Mouse (Mus musculus) heart, embryonic 15.5 days (tissue): ENCODE measurements around the gene Hpd. TPM values are rescaled to one million over a fixed set of nuclear protein-coding genes. Genes with fewer than 3 reads are reported as not detected.

Experiments used
- ATAC-seq: fragments of 200-750 bp; cut with Nextera tagmentation; replicated peaks from 2 replicates; pipeline ENCODE4 v1.8.0; 2017; ENCODE audit warnings: low read depth, moderate TSS enrichment; ENCODE audit not compliant: insufficient number of reproducible peaks, insufficient read depth, low FRiP score
- H3K27ac ChIP-seq: fragments of 300-500 bp; sonication (generic); 2 replicates; pipeline ENCODE4 v1.5.1; 2015; ENCODE audit warnings: mild to moderate bottlenecking, inconsistent platforms
- H3K27me3 ChIP-seq: fragments of 300-500 bp; sonication (generic); 2 replicates; pipeline ENCODE4 v1.6.1; 2015; ENCODE audit warnings: inconsistent platforms
- H3K36me3 ChIP-seq: fragments of 300-500 bp; sonication (generic); 2 replicates; pipeline ENCODE4 v1.6.1; 2015; ENCODE audit warnings: mild to moderate bottlenecking, inconsistent platforms
- H3K4me1 ChIP-seq: fragments of 300-500 bp; sonication (generic); replicated peaks from 2 replicates; pipeline ENCODE4 v1.6.1; 2015; ENCODE audit warnings: inconsistent platforms
- H3K4me2 ChIP-seq: fragments of 300-500 bp; sonication (generic); 2 replicates; pipeline ENCODE4 v1.6.1; 2015; ENCODE audit warnings: inconsistent platforms, mild to moderate bottlenecking, moderate library complexity
- H3K4me3 ChIP-seq: fragments of 300-500 bp; sonication (generic); 2 replicates; pipeline ENCODE4 v1.5.1; 2015; ENCODE audit warnings: mild to moderate bottlenecking, inconsistent platforms
- H3K9ac ChIP-seq: fragments of 300-500 bp; sonication (generic); 2 replicates; pipeline ENCODE4 v1.6.1; 2015; ENCODE audit warnings: mild to moderate bottlenecking, inconsistent platforms
- H3K9me3 ChIP-seq: fragments of 300-500 bp; sonication (generic); replicated peaks from 2 replicates; pipeline ENCODE4 v1.6.1; 2016; ENCODE audit warnings: inconsistent platforms
- WGBS: fragments of 180-500 bp; shearing (Covaris S2); methylation state at CpG from one replicate; pipeline ENCODE4 v1.1.7; 2015; ENCODE audit warnings: mixed read lengths; 5-methylcytosine and 5-hydroxymethylcytosine counted together
- polyA plus RNA-seq: library from polyadenylated mRNA; unstranded; fragments of >200 nt; fragmentation: Nextera tagmentation; extraction: Ambion mirVana; gene quantifications from 2 replicates; pipeline ENCODE4 v1.2.1, GENCODE M21; 2015

The Hpd gene
- polyA plus RNA-seq, 1 experiment from 2014 or later = not detected

- no peaks in the 10 kb centered on the region for H3K36me3 ChIP-seq
- peak overlapping the region; percentile 59 for H3K4me3 ChIP-seq
- peaks cover 59% of the 10 kb centered on the region for H3K4me1 ChIP-seq
- H3K4me2 ChIP-seq = peak overlapping the region; percentile 96
- no peaks in the 10 kb centered on the region for H3K27me3 ChIP-seq
- WGBS = under 1% methylated on average over 40 of the region's 40 CpGs
- H3K9me3 ChIP-seq = no peaks in the 10 kb centered on the region
- ATAC-seq = peak; percentile 7
- H3K9ac ChIP-seq = peak overlapping the region; percentile 81
- H3K27ac ChIP-seq = peak overlapping the region; percentile 100
Measured at GRCm38 (mm10) chr5:123138230-123138911, 44.2 kb downstream of the Hpd start.

DNA sequence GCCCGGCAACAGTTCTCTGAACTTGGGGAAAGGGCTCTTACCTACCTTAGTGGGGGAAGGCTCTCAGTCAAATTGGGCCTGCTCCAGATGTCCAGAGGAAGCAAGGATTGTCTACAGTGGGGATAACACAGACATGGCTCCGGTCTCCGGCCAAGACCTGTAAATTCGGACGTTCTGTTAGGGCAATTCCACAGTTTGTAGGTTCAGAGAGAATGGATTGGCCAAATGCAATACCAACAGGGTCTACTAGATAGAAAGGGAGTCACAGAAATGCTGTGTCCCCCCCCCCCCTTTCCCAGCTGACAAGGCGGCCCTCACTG is 44.7 kb downstream of the Hpd start:
- Histone ChIP-seq H3K9me3 (no peaks in the 10 kb centered on the region), H3K36me3 (no peaks in the 10 kb centered on the region), H3K4me3 (peak overlapping the region; percentile 59), H3K4me1 (peaks cover 63% of the 10 kb centered on the region), H3K27ac (peak overlapping the region; percentile 100), H3K4me2 (peak overlapping the region; percentile 96), H3K9ac (peak overlapping the region; percentile 81), H3K27me3 (no peaks in the 10 kb centered on the region)
- 4% methylated on average over 6 of the region's 6 CpGs for WGBS
- no peak for ATAC-seq

DNA sequence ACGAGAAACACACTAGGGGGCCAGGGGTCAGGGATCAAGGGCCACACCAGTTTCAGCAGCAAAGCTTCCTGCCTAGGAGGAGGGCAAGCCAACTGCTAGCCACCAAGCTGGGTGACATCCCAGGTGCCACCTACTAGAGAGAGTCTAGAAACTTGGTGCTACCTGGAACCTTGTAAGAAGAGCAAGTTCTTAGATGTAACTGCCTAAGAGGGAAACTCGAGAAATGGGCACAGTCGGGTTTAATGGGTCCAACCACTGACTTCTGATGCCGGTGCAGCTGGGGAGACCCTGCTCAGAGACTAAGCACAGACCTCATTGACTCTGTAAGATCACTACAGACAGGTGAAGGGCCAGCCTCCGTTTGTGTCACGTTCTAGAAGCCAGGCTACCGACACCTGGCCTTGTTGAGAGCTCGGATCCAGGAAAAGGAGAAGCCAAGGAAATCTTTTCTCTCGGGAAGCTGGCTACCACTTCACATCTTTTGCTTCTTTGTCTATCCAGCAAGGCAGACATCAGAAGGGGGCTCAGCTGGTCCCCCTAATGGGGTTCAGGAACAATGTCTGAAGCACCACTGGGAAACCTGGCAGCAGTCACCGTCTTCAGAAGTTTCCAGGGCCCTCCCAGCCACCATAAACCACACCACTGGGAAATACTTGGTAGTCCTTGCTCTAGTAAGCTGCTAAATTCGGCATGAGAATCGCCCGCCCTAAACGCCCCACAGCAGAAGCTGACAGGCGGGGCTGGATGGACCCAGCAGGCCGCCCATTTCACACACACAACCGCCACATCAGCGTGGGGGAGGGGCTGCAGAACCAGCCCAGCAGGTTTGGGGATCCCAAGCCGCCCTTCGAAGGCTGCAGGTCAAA is 45.2 kb downstream of the Hpd start:
- H3K4me1 ChIP-seq = peaks cover 69% of the 10 kb centered on the region
- no peaks in the 10 kb centered on the region for H3K27me3 ChIP-seq
- H3K4me2 ChIP-seq = peak overlapping the region; percentile 96
- peak overlapping the region; percentile 81 for H3K9ac ChIP-seq
- H3K4me3 ChIP-seq = peak overlapping the region; percentile 59
- no peaks in the 10 kb centered on the region for H3K36me3 ChIP-seq
- H3K27ac ChIP-seq = peak overlapping the region; percentile 100
- no peaks in the 10 kb centered on the region for H3K9me3 ChIP-seq
- WGBS = 4% methylated on average over 20 of the region's 20 CpGs
- ATAC-seq = no peak

- H3K4me1 ChIP-seq = peaks cover 76% of the 10 kb centered on the region
- no peaks in the 10 kb centered on the region for H3K27me3 ChIP-seq
Measured at GRCm38 (mm10) chr5:123136361-123137043, 46.0 kb downstream of the Hpd start.

GRCm38 (mm10) chr5:123135471-123136360 is 46.8 kb downstream of the Hpd start:
- Histone ChIP-seq H3K36me3 (no peaks in the 10 kb centered on the region), H3K9me3 (no peaks in the 10 kb centered on the region), H3K27ac (peak overlapping the region; percentile 100), H3K4me1 (peaks cover 76% of the 10 kb centered on the region), H3K27me3 (no peaks in the 10 kb centered on the region), H3K4me2 (peak overlapping the region; percentile 96), H3K9ac (peak overlapping the region; percentile 81), H3K4me3 (peak overlapping the region; percentile 59)
- 3% methylated on average over 30 of the region's 30 CpGs for WGBS
- peak; percentile 35 for ATAC-seq

More at GRCm38 (mm10) chr5:123136361-123137043, 46.0 kb downstream of the Hpd start:
- Histone ChIP-seq H3K4me3 (peak overlapping the region; percentile 59), H3K9ac (peak overlapping the region; percentile 81), H3K9me3 (no peaks in the 10 kb centered on the region), H3K4me2 (peak overlapping the region; percentile 96), H3K27ac (peak overlapping the region; percentile 100), H3K36me3 (no peaks in the 10 kb centered on the region)
- peak; percentile 53 for ATAC-seq
- under 1% methylated on average over 13 of the region's 13 CpGs for WGBS

- Histone ChIP-seq H3K27ac (peak overlapping the region; percentile 100), H3K27me3 (no peaks in the 10 kb centered on the region), H3K4me3 (peak overlapping the region; percentile 59), H3K9ac (peak overlapping the region; percentile 81; the same call in 1 of the 2 replicates), H3K9me3 (no peaks in the 10 kb centered on the region), H3K4me2 (peak overlapping the region; percentile 96), H3K4me1 (peaks cover 76% of the 10 kb centered on the region), H3K36me3 (no peaks in the 10 kb centered on the region)
- 14% methylated on average over 8 of the region's 8 CpGs for WGBS
- ATAC-seq = no peak
Measured at GRCm38 (mm10) chr5:123134875-123135382, 47.6 kb downstream of the Hpd start.

- Histone ChIP-seq H3K9me3 (no peaks in the 10 kb centered on the region), H3K4me1 (peaks cover 74% of the 10 kb centered on the region), H3K9ac (peak overlapping the region; percentile 81), H3K4me3 (peak overlapping the region; percentile 59), H3K27ac (peak overlapping the region; percentile 100), H3K36me3 (no peaks in the 10 kb centered on the region), H3K27me3 (no peaks in the 10 kb centered on the region), H3K4me2 (peak overlapping the region; percentile 96)
- peak; percentile 14; the same call in 1 of the 2 replicates for ATAC-seq
- 5% methylated on average over 13 of the region's 13 CpGs for WGBS
Measured at GRCm38 (mm10) chr5:123134186-123134874, 48.2 kb downstream of the Hpd start.

GRCm38 (mm10) chr5:123133784-123134143 is 48.8 kb downstream of the Hpd start:
- Histone ChIP-seq H3K27me3 (no peaks in the 10 kb centered on the region), H3K36me3 (no peaks in the 10 kb centered on the region), H3K9me3 (no peaks in the 10 kb centered on the region), H3K9ac (0 out of 2 replicates have a peak overlapping the region, but pooled peaks have one; percentile 81), H3K27ac (peak overlapping the region; percentile 100), H3K4me1 (peaks cover 74% of the 10 kb centered on the region), H3K4me3 (0 out of 2 replicates have a peak overlapping the region, but pooled peaks have one; percentile 59), H3K4me2 (peak overlapping the region; percentile 96)
- ATAC-seq = no peak
- 29% methylated on average over 7 of the region's 7 CpGs for WGBS

GRCm38 (mm10) chr5:123133083-123133783 is 49.3 kb downstream of the Hpd start:
- 16% methylated on average over 18 of the region's 18 CpGs for WGBS
- no peaks in the 10 kb centered on the region for H3K36me3 ChIP-seq
- H3K4me2 ChIP-seq = peak overlapping the region; percentile 96
- peak overlapping the region; percentile 48 for H3K4me3 ChIP-seq
- ATAC-seq = no peak
- no peaks in the 10 kb centered on the region for H3K9me3 ChIP-seq
- H3K27me3 ChIP-seq = no peaks in the 10 kb centered on the region
- H3K27ac ChIP-seq = peak overlapping the region; percentile 100
- 0 out of 2 replicates have a peak overlapping the region, but pooled peaks have one; percentile 4 for H3K9ac ChIP-seq
- peaks cover 72% of the 10 kb centered on the region for H3K4me1 ChIP-seq
